Mouse (Mus musculus): ENCODE data around the gene Olfr33.

GRCm38 (mm10) chr7:102695358-102696125 is 23.3 kb downstream of the Olfr33 start, which contains the start of gene Olfr557:
- no peak for TF ChIP-seq TAL1 (IDR thresholded peaks at IDR 0.05; ENCODE audit: low read length)
- no peak for TF ChIP-seq GATA1 (IDR thresholded peaks at IDR 0.05; ENCODE audit: low read length)
